Mouse (Mus musculus) layer of hippocampus, adult 18-20 months (tissue): ENCODE measurements around the gene Slc40a1. TPM values are rescaled to one million over a fixed set of nuclear protein-coding genes. Genes with fewer than 3 reads are reported as not detected.

Experiments used
- DNase-seq, 2 experiments: peaks; one replicate each; pipeline ENCODE4 v3.0.0; 2022; ENCODE audit warnings: low spot score in 2 of 2
- total RNA-seq, 2 experiments: library from RNA; stranded (reverse); gene quantifications; 2 replicates each; pipeline ENCODE4 v1.2.3; 2021

Slc40a1 gene
- total RNA-seq, 2 experiments from 2014 or later, result 7.1 to 8.5 TPM

GRCm38 (mm10) chr1:45886800-45887199, 39.5 kb downstream of the Slc40a1 start:
- no peak for DNase-seq

GRCm38 (mm10) chr1:45883378-45883777, 42.9 kb downstream of the Slc40a1 start:
- DNase-seq, result no peak

DNA sequence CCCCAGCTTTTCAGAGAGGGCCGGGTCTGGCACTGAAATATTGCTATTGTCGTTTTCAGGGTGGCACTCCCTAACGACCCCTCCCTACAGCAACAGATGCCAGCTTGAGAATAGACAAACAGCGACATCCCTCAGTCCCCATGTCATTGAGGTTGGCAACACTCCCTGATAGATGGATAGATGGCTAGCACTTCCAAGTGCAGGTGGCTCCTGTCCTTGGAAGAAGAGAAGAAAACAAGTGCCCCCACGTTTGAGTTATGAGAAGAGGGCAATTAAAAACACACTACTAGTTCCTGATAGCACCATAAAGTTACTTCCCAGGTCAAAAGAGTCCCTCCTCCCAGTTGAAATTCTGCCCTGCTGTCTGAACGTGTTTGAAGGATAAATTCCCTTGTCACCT, 44.2 kb downstream of the Slc40a1 start:
- no peak for DNase-seq

DNA sequence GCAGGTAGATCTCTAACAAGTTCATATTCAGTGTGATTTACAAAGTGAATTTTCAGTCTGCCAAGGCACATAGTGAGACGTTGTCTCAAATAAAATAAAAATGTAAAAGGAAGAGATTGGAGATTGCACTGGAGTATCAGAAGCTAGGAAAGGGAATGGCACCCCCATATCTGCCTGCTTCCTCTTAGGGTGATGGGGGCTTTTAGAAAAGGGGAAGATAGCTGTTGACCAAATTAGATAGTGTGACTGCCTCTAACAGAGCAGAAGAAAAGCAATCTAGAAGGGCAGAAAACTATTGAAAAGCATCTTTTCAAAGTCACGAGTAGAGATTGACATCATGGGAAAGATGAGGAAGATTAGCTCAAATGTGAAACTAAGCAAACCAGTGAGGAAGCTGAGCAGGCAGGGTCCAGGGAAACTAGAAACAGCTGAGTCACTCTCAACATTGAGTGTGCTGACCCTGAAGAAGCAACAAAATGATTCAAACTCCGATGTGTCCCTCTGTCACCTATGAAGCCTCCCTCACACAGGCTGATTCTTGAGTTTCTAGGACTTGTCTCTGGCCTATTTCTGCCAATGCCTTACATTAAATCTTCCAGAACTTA, 45.0 kb downstream of the Slc40a1 start:
- DNase-seq, result no peak

DNA sequence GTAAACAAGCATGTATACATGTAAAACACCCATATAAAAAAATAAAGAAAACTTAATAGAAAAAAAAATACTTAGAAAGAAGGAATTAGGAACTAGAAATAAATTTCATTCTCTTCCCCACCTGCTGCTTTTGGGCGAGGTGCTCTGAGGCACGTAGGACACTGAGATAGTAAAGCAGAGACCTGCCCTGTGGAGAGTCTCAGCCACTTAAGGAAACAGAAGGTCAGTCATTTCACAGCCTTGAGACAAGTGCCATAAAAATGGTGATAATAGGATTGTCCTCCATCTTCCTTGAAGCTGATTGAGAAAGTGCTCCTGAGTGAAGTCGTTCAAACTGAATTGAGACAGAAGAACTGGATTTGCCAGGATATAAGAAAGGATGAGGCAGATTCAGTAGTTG, 48.9 kb downstream of the Slc40a1 start:
- no peak for DNase-seq

DNA sequence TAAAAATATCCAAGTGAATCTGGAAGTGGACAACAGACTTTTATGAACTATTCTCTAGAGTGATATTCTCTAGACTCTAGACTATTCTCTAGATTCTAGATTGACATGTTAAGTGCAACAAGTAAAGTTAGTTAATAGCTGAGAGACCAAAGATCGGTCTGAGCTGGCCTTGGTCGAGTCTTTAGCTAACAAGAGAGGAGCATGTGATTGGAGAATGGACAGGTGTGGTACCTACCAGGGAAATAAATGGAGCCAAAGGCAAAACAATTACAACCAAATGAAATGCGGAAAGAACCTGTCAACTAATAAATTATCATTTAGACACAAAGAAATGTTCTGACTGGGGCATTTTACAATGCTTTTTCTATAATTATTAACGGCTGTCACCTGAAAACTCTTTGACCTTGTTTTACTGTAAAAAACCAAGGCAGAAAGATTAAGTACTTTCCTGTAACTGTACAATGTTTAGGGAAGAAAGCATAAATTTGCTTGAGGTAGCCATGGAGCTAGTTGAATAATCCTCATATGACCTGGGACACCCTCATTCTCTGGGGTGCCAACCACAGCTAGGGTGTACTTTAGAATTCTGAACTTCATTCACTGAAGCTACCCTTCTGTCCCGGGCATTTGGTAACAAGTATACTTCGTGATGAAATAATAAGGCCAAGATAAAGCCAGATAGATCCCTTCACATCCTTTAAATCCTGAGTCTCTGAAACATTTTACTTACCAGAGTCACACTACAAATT, 49.7 kb downstream of the Slc40a1 start:
- DNase-seq, result no peak

DNA sequence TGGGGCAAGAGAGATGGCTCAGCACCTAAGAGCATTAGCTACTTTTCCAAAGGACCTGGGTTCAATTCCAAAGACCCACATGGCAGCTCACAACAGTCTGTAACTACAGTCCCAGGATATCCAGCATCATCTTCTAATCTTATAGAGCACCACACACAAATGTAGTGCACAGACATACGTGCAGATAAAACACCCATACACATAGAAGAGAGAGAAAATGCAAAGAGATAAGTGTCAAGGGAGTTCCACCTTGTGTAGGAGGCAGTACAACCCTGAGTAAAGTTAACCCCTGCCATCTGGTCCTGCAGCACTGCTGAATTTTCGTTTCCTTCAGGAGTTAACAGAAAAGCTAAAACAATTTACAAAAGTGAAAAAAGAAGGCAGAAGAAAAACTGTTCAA, 50.7 kb downstream of the Slc40a1 start:
- no peak for DNase-seq

DNA sequence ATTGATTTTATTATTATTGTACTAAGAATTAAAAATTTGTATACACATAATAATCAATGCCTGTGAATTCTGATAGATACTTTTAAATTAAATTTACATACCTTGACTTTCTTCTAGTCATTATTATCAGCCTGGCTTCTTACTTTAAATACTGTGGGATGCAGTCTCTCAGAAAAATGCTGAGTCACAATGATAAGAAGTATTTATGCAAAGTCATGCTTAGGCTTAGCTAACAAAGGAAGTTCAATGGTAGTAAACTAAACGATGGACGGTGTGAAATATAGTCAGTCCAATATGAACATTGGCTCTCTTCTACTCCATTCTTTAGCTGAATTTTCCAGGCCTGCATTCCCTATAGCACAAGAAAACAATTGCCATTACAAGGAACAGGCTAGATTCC, 53.1 kb downstream of the Slc40a1 start:
- DNase-seq, result no peak

DNA sequence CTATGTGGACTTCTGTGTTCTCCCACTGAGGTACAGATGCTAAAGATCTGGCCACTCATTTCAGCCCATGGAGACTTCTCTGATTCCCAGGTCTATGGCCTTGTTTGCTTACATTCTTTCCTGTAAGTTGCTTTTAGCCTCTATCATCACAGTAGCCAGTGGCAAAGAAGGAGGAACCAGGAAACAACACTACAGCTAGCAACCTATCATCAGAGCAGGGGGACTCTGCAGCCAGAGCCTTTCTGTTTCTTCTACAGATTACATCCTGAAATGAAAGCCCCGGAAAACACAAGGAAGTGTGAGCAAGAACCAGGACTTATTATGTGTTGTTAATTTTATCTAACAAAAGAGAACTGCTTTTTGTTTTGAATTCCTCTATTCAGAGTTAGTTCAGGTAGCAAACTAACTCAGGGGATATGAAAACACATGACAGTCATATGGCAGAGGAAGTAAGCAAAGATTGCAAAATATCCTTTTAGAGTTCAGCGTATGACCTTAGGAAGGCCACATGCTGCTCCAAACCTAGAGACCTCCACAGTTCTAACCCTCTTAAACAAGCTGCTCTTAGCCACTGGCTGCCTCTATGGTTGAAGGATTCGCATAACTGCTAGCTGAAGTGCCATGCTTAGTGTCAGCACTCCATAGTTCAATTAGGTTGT, 57.7 kb downstream of the Slc40a1 start:
- DNase-seq, result no peak

DNA sequence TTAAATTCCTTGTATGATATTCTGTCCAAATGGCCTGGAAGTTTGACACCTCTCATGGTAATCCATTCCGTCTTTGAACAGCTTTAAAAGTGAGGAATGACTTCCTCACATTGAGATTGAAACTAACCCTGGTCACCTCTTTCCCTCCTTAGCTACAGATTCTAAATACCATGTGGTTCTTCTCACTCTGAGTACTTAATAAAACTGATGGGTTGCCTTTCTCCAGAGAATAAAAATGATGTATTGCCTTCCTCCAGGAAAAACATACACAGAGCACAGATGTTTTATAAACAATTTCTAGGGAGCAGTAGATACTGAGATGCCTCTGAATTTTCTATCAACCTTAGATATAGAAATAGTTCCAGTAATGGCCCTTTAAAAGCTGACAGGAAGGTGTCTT, 58.3 kb downstream of the Slc40a1 start:
- DNase-seq, result no peak

DNA sequence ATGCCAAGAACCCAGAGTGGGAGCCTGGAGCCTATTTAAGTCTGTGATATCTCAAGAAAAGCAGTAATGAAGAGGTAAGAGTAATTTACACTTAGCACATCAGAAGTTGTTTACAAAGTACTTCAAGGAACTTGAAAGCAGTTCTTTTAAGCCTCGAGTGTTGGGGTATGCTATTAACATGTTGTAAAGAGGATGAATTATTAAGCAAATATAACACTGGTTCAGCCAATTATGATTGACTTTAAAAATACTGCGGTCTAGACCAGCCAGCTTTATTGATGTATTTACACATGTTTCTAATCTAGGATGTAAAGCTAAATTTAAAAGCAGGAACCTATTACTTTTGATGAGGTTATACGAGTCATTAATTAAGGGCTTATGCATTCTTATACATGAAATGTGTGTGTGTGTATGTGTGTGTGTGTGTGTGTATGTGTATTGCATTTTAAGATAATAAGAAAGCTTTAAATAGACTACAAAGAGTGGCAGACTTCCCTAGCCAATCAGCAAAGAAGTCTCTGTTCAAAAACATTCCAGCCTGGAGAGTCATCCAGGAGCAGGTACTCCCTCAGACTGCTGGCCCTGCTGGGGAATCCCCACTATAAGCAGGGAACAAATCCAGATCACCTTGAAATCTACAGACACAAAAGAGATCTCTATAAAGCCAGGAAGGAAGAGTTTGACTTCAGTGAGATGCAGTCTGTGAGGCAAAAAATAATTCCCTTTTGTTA, 59.9 kb downstream of the Slc40a1 start:
- DNase-seq, result no peak

DNA sequence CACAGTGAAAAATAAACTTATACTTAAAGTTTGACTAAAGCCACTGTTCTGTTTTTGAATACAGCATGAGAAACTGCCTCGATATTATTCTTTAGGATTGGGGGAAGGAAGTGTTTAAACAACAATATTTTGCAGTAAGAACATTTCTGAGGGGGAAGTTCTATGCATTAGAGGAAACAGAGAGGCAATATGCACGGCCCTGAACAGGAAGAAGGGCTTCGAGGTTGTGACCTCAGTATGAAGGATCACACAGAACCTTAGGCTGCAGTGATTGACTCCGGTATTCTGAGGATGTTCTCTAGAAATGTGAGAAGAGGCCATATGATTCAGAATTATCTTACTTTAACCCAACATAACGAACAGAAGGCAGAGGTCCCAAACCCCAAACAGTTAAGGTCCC, 60.6 kb downstream of the Slc40a1 start:
- DNase-seq, result no peak

- no peak for DNase-seq
Observed at GRCm38 (mm10) chr1:45865316-45865715, 61.0 kb downstream of the Slc40a1 start.

- DNase-seq, result no peak
Observed at GRCm38 (mm10) chr1:45864564-45865014, 61.7 kb downstream of the Slc40a1 start.

DNA sequence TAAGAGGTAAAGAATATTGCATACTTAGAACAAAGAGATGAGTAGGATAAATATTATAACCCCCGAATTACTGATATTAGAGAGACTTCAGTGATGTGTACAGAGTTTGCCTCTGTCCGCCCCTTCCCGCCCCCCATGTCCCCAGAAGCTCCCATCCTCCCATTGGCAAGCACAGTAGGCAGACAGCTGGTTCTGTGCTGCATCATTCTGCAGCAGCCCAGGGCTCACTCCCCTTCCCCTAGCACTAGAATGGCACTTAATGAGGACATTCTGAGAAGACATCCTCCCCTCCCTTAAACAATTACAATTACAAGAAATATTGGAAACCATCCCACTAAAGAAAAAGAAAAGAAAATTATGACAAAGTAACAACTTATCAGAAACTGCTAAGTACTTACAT, 62.7 kb downstream of the Slc40a1 start:
- DNase-seq, result no peak

DNA sequence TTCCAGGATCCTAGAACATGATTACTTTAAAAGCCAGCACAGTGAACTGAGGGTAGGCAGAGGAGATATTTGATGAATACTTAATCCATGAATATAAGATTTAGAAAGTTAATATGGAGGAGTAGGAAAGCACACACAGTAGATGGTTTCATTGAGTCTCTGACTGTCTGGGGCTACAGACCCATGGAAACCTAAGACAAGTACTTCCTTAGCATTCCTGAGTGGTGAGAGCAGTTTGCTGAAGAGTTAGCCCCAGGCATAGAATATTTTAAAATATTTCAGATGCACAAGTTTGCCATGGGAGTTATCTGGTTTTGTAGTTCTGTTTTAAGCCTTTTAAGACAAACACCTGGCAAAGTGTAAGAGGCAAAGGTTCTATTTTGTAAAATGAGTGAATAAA, 65.2 kb downstream of the Slc40a1 start:
- DNase-seq, result no peak

DNA sequence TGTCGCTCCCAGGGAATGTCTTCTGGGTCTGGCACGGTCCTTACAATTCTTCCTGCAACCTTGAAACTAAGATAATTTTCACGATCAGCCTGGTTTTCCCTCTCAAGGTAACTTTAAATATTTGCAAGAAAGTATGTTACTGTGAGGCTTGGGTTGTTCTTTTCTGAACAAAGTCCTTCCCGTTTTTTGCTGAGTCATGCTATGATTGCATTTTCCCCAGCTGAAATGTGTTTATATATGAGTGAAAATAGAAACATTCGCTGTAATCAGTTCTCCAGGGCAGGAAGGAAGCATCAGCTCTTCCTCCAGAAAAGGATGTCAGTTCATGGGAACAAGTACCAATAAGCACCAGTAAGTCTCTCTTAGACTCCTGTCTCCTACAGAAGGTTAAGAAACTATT, 66.0 kb downstream of the Slc40a1 start:
- DNase-seq, result no peak

Other genes with a start within 250 kb of the Slc40a1 start
- 10 to 100 TPM; 29.7 to 38.2 TPM for gene Wdr75, start 131.4 kb downstream of the Slc40a1 start, total RNA-seq
- gene Gm5269, start 36.2 kb downstream of the Slc40a1 start, total RNA-seq, result not detected
- 1 to 10 TPM; 1.3 to 2.6 TPM for gene Dnah7b, start 139.8 kb upstream of the Slc40a1 start, total RNA-seq